Mouse (Mus musculus) bone marrow macrophage, adult 2 months (primary cell): Measurements from ENCODE around the gene Dio1. TPM values are rescaled to one million over a fixed set of nuclear protein-coding genes. Genes with fewer than 3 reads are reported as not detected.

Experiments used
- H3K27ac ChIP-seq: 2 replicates; pipeline ENCODE4 v1.5.1; 2012; ENCODE audit warnings: low read depth, low read length; ENCODE audit not compliant: insufficient read depth
- H3K4me1 ChIP-seq: 2 replicates; pipeline ENCODE4 v1.6.1; 2012; ENCODE audit warnings: low read length; ENCODE audit not compliant: control insufficient read depth, insufficient read depth
- H3K4me3 ChIP-seq: 2 replicates; pipeline ENCODE4 v1.5.1; 2012; ENCODE audit warnings: mild to moderate bottlenecking, low read length, moderate library complexity; ENCODE audit not compliant: insufficient read depth
- CTCF ChIP-seq: IDR thresholded peaks from 2 replicates; pipeline ENCODE4 v1.5.1; 2012; ENCODE audit warnings: low read depth, mild to moderate bottlenecking, low read length, moderate library complexity
- POLR2A ChIP-seq: IDR thresholded peaks from 2 replicates; pipeline ENCODE4 v1.6.1; 2012; ENCODE audit warnings: mild to moderate bottlenecking, low read depth, low read length, borderline replicate concordance
- polyA plus RNA-seq: library from polyadenylated mRNA; stranded (reverse); fragments of >200 nt; gene quantifications from 2 replicates; pipeline ENCODE4 v1.2.4, GENCODE M21; 2012; ENCODE audit not compliant: missing spikeins, insufficient read depth, insufficient read length

Gene Dio1
- polyA plus RNA-seq, 1 experiment = not detected

- H3K4me1 ChIP-seq = no peaks in the 10 kb centered on the region
- TF ChIP-seq CTCF = no peak
- no peak for TF ChIP-seq POLR2A
Observed at GRCm38 (mm10) chr4:107337455-107337854, 30.5 kb upstream of the Dio1 start.

GRCm38 (mm10) chr4:107336356-107336755, 29.4 kb upstream of the Dio1 start:
- Histone ChIP-seq H3K4me1 (no peaks in the 10 kb centered on the region), H3K4me3 (no peak overlapping the region), H3K27ac (no peak overlapping the region)
- TF ChIP-seq CTCF (no peak), POLR2A (no peak)

More at GRCm38 (mm10) chr4:107337455-107337854, 30.5 kb upstream of the Dio1 start:
- H3K4me3 ChIP-seq = no peak overlapping the region
- no peak overlapping the region for H3K27ac ChIP-seq

GRCm38 (mm10) chr4:107333514-107333913, 26.5 kb upstream of the Dio1 start:
- Histone ChIP-seq H3K4me1 (no peaks in the 10 kb centered on the region), H3K27ac (no peak overlapping the region), H3K4me3 (no peak overlapping the region)
- TF ChIP-seq POLR2A = no peak
- TF ChIP-seq CTCF = no peak

- TF ChIP-seq POLR2A (no peak), CTCF (no peak)
- Histone ChIP-seq H3K4me3 (no peak overlapping the region), H3K4me1 (no peaks in the 10 kb centered on the region), H3K27ac (no peak overlapping the region)
Observed at GRCm38 (mm10) chr4:107328530-107328929, 21.6 kb upstream of the Dio1 start.

- H3K4me3 ChIP-seq = no peak overlapping the region
- TF ChIP-seq CTCF = no peak
- TF ChIP-seq POLR2A = no peak
- no peaks in the 10 kb centered on the region for H3K4me1 ChIP-seq
- H3K27ac ChIP-seq = no peak overlapping the region
Observed at GRCm38 (mm10) chr4:107323113-107323512, 16.1 kb upstream of the Dio1 start.

- no peaks in the 10 kb centered on the region for H3K4me1 ChIP-seq
- TF ChIP-seq CTCF (no peak), POLR2A (no peak)
- no peak overlapping the region for H3K4me3 ChIP-seq
- no peak overlapping the region for H3K27ac ChIP-seq
Observed at GRCm38 (mm10) chr4:107321041-107321440, 14.1 kb upstream of the Dio1 start.

GRCm38 (mm10) chr4:107318646-107319045, 11.7 kb upstream of the Dio1 start:
- Histone ChIP-seq H3K4me3 (no peak overlapping the region), H3K4me1 (peaks cover 4% of the 10 kb centered on the region; the same call in 1 of the 2 replicates), H3K27ac (no peak overlapping the region)
- no peak for TF ChIP-seq CTCF
- no peak for TF ChIP-seq POLR2A

GRCm38 (mm10) chr4:107314479-107314805, 7.5 kb upstream of the Dio1 start:
- no peak overlapping the region for H3K27ac ChIP-seq
- TF ChIP-seq POLR2A (no peak), CTCF (no peak)
- H3K4me1 ChIP-seq = peaks cover 7% of the 10 kb centered on the region; the same call in 1 of the 2 replicates
- H3K4me3 ChIP-seq = peak overlapping the region; percentile 92

GRCm38 (mm10) chr4:107313690-107314478, 6.9 kb upstream of the Dio1 start, which contains the start of gene Yipf1:
Yipf1 (plus strand) TSS chr4:107314363.
- Histone ChIP-seq H3K27ac (no peak within 1 kb of the TSS), H3K4me3 (peak within 1 kb of the TSS; percentile 92), H3K4me1 (peaks cover 7% of the 10 kb centered on the region; the same call in 1 of the 2 replicates)
- no peak for TF ChIP-seq POLR2A
- TF ChIP-seq CTCF = no peak

- TF ChIP-seq CTCF (no peak), POLR2A (no peak)
- Histone ChIP-seq H3K4me1 (no peaks in the 10 kb centered on the region; the same call in 1 of the 2 replicates), H3K27ac (no peak overlapping the region), H3K4me3 (no peak overlapping the region)
Observed at GRCm38 (mm10) chr4:107303531-107303930, 3.4 kb downstream of the Dio1 start.
